Mouse (Mus musculus): Measurements from ENCODE around the gene Tsc1.

Tsc1 gene

DNA sequence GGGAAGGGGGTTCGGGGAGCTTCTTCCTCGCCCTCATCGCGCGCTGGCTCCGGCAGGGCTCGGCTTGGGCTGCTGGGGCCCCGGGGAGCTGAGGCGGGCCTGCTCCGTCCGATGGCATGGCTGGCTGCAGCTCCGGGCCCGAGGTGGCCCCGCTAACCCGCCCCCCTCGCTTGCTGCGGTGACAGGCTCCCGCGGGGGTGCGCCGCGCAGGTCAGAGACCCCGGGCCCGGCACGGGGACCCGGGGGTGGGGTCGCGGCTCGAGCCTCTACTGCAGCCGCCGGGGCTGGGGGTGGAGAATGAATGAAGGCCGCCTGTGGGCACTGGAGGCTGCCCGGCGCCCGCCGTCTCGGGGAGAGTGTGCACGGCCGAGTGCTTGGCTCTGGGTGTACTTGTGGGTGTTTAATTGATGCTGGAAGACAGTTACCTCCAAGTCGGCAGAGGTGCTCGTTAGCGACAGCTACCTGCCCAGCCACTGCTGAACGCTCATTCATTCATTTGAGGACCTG, 460 bp downstream of the Tsc1 start:
- in situ Hi-C loops (cut with MboI, MseI), result no loop called here

DNA sequence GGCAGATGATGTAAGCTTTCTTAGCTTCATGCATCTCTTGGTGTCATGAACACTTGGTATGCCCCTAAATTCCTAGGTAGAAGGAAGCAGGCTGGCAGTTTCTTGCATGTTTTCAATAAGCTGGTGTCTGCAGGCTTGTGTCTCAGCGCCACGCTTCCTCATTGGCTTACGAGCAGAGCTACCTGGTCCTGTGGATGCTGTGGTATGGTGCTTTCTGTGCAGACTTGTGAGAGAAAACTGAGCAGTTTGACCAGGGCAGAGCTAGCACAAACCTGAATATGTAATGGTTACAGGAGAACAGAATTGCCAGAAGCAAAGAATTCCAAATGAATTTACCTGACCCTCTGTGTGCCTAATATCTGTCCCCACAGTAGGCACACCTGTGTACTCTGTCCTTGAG, 2.1 kb downstream of the Tsc1 start:
- in situ Hi-C loops (cut with MboI, MseI), result no loop called here

DNA sequence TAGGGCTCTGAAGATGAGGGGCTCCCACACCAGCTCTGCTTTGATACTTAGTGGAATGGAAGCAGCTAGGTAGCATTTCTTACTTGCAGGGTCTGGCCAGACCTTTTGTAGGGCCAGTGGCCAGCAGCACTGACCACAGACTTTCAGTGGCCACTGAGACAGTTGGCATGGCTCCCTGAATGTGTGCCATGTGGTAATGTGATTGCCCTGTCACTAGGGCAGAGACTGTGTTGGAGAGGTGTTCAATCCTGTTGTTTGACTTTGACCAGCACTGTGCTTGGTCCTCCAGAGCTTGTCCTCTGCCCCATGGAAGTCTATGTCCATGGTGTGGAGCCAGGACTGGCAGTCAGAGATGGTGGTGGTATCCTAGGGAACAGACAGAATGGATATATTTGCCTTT, 9.5 kb downstream of the Tsc1 start:
- in situ Hi-C loops (cut with MboI, MseI), result no loop called here

DNA sequence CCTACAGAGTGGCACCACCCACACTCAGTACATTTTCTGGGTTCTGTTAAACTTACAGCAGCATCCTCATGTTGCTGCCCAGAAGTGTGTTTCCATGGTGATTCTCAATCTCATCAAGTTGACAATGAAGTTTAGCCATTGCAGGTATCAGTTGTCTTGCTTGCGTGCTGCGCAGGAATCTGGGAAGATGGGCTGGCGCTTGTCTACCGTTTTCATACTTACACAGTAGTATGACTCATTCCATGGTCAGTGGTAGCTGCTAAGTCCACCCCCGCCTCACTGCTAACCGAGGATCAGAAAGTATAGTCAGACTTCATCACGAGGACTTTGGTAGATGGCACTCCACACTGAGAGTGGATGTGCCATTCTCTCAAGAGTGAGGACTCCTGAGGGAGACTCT, 12.3 kb downstream of the Tsc1 start:
- in situ Hi-C loops (cut with MboI, MseI), result no loop called here

DNA sequence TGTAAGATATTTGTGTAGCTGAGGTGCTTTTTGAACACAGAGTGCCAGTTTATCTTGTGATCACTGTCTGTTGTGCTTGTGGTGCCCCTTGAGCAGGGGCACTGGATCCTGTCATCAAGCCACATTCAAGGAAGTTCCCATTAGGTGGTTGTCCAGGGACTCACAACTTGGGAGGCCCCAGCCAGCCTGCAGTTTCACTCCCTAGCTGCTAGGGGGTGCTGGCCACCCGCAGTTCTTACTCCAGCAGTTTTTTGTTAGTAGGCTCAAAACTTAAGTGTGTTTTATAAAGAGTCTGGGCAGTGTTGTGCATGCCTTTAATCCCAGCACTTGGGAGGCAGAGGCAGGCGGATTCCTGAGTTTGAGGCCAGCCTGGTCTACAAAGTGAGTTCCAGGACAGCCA, 13.3 kb downstream of the Tsc1 start:
- in situ Hi-C loops (cut with MboI, MseI), result no loop called here

DNA sequence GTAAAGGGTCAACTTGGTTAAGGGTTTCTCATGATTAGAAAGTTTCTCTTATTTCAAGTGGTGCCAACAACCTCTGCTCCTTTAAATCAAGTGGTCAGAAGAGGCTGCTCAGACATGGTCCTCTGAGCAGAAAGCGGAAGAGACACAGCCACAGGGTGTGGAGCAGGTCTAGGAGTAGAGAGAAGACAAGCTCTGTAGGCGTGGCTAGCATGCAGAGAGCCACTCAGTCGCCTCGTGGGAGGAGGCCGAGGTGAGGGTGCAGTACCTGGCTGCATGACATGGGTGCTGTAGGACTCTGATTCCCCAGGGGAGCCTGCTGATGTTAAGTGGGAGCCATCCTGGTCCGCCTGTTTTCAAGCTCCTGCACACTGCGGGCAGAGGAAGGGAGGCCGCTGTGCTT, 15.2 kb downstream of the Tsc1 start:
- in situ Hi-C loops (cut with MboI, MseI), result no loop called here

DNA sequence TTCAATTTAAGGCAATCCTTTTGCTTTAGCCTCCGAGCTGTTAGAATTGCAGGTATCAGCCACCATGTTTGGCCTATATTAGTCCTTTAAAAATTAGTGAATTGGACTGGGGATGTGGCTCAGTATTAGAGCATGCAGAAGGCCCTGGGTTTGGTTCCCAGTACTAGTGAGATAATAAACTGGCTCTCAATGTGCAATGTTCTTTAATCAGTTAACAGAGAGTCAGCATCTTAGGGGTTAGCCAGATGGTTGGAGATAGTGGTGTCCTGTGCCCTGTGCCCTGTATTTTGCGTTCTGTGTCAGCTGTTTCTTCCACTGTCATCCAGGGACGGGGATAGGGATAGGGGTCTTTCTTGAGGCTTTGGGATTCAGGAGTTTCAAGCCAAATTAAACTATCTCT, 21.9 kb downstream of the Tsc1 start:
- in situ Hi-C loops (cut with MboI, MseI), result no loop called here

DNA sequence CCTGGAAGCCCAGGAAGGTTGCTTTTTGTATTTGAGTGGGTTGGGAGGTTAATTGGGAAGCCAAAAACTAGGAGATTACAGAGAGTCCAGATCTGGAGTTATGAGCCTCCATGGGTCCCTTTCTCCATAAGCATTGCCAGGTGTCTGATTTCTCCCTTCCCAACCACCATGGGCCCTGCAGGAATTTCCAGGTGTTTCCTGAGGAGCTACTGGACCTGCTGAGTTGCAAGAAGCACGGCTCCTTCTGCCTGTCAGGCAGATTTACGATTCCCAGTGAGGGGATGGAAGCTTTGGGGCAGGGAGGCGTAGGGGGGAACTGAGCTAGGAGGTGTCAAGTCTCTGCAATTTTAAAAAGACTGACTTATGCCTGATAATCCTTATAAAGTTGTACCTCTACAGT, 24.8 kb downstream of the Tsc1 start:
- in situ Hi-C loops (cut with MboI, MseI), result no loop called here

DNA sequence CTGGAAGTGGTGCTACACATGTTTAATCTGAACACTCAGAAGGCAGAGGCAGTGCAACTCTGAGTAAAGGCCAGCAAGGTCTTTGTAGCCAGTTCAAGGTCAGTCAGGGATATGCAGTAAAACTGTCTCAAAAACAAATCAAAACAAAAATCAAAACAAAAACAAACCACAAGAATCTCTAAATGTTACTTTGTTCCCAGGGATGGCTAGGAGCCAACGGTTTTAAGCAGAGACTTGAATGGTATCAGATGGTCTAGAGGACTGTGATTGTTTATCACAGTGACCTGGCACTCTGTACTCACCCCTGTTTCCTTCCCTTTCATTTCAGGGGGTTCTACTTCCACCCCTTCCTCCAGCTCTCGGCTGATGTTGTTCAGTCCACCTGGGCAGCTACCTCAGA, 30.4 kb downstream of the Tsc1 start:
- in situ Hi-C loops (cut with MboI, MseI), result no loop called here

DNA sequence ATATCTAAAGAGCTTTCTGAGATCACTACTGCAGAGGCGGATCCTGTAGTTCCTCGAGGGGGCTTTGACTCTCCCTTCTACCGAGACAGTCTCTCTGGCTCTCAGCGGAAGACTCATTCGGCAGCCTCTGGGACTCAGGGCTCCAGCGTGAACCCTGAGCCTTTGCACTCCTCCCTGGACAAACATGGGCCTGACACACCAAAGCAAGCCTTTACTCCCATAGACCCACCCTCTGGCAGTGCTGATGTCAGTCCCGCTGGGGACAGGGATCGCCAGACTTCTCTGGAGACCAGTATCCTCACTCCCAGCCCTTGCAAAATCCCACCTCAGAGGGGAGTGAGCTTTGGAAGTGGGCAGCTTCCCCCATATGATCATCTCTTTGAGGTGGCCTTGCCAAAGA, 35.0 kb downstream of the Tsc1 start:
- in situ Hi-C loops (cut with MboI, MseI), result no loop called here

DNA sequence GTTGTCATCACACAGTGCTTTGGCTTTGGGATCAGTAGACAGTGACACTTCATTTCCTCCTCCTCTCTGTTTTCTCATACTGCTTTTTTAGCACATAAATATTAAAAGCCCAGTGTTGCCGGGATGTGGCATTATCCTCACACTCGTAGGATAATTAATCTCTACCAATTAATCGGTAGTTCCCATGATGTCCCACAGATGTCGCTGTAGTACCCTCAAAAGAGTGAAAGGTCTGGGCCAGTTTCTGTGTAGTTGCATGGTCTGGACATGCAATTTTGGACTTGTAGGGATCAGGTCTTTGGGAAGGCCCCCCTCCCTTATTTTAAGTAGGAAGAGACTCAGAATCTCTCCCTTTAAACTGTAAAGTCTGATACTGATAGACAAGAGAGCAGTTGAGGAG, 39.7 kb downstream of the Tsc1 start:
- in situ Hi-C loops (cut with MboI, MseI), result no loop called here

DNA sequence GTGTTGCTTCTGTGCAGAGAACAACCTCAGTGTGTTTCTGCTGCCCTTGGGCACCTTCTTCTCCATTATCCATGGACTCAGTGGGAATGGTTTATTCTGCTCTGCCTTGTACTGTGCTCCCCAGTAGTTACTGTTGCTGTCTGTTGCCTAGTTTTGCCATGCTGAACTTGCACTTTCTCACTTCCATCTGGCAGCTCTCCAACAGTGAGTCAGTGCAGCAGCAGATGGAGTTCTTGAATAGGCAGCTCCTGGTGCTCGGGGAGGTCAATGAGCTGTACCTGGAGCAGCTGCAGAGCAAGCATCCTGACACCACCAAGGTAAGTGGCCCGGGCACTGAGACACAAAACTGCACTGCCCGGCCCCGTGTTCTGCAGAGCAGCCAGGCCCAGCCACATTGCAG, 40.7 kb downstream of the Tsc1 start:
- in situ Hi-C loops (cut with MboI, MseI), result no loop called here

DNA sequence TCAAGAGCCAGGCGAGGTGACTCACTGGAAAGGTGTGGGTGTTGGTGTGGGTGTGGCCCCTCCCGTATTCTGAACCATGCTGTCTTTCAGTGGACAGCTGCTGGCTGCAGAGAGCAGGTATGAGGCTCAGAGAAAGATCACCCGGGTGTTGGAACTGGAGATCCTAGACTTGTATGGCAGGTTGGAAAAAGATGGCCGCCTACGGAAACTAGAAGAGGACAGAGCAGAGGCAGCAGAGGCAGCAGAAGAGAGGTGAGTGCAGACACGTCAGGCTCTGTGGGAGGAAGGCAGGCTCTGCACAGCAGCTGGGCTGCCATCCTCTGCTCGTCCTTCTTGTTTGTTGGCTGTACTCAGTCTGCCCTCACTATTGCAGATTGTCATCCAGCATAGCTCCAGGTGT, 44.9 kb downstream of the Tsc1 start:
- in situ Hi-C loops (cut with MboI, MseI), result no loop called here

DNA sequence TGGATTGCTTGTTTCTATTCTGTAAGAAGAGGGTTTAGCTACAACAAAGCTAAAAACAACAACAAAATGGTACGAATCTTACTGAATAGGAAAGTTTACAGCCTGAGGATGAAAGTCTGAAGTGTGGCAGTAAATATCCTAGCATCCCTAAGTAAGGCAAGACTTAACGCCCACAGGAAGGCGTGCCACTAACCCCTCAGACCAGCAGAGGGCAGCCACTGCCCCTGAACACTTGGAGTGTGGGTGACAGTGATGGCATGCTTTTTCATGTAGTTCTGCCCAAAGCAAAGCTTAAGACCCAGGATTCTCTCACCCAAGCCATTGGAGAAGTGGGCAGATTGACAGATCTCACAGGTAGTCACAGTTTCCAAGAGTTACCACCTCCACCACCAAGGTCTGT, 47.4 kb downstream of the Tsc1 start:
- in situ Hi-C loops (cut with MboI, MseI), result no loop called here

DNA sequence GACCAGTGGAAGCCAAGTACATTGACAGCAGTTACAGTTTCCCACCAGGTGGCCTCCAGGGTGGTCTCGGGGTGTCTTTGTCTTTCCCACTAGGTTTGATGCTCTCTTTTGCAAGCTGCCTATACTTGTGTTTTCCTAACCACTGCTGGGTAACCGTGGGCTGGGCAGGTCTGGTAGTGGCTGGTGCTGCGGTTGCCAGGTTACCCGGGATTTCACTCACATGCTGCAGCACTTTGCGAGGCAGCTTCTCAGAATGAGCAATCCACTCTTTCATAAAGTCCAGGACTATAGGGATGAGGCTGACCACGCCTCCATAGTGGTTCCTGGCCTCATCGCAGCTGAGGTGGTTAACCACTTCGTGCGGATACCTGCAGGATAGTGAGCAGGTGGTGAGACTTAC, 51.7 kb downstream of the Tsc1 start:
- in situ Hi-C loops (cut with MboI, MseI), result no loop called here

DNA sequence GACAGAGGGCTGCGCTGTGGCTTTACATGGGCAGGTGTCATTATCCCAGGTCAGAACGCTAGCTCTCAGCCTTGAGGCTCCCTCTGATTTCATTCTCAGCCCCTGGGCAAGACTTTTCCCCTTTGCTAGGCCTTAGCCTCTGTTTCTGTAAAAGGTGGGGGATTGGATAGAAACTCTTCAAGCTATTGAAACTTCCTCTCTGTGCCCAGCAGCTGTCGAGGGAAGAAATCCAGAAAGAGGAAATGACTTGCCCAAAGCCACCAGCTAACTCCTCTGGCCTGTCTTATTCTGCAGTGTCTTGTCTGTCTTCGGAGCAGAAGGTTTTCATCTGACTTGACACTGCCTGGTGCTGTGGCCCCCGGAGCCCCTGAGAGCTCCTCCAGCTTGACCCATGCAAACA, 57.5 kb downstream of the Tsc1 start:
- in situ Hi-C loops (cut with MboI, MseI), result no loop called here

DNA sequence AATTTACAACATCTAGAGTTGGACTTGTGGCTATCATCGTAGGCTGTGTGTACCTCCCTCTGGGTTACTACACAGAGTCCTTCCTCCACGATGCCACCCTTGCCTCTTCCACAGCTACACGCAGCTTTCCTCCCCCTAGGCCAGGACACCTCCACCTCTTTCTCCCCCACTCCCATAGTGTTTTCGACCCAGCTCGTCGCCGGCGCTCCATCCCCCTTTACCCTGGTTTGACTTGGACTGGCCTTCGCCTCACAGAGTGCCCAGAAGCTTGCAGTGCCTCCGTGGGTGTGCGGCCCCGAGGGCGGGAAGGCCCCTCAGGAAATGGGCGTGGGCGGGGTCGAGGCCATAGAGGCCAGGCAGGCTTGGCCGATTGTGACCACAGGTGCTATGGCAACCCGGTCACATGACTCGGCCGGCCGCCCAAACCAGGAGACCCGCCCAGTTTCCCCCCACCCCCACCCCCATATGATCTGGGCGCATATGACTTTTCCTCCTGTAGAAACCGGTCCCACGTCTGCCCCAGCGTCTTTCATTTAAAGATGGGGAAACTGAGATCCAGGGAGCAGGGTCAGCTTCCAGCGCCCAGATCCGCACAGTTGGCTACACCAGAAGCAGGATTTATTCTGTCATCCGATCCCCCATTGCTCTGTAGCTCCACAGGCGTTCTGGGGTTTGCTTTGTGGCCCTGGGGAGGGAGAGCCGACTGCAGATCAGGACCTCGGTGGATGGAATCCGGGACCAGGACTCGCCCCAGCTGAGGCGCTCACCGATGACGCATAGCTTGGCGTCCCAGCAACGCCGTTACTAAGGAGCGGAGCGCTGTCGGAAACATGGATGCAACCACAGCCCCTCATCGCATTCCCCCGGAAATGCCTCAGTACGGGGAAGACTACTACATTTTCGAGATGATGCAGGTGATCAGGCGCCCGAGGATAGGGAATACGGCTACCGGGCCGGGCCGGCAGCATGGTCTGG, 58.6 kb downstream of the Tsc1 start, which contains the start of the genes Spaca9 and Ak8:
Gene Spaca9 (minus strand): TSS at position 367 of the 975 bp plus-strand sequence.
Gene Ak8 (plus strand): TSS at position 804 of the 975 bp plus-strand sequence.
- in situ Hi-C loops (cut with MboI, MseI), result no loop called here

DNA sequence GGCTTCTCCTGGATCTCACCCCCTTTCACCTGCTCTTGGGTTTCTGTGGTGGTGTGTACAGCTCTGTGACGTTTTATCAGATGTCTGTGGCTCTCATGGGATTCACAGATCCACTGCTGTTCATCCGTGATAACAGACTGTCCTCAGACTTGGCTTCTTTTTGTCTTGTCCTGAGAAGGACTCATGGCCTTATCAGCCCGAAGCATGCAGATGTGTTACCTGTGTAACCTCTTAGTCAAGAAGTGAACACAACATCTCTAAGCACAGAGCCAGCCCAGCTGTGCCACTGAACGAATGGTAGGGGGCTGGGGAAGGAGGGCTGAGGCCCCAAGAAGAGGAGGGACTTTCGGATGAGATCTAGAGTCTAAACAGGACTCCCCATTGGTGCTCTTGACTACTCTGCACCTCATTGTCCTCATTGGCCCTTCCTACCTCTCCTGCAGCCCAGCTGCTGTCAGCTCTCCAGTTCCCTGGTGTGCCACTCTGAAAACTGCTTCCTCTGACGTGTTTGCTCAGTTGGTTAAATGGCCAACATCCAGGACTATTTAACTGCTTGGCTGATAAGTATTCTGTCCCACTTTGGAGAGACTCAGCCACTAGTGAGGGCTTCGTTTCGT, 60.7 kb downstream of the Tsc1 start:
- in situ Hi-C loops (cut with MboI, MseI), result no loop called here

DNA sequence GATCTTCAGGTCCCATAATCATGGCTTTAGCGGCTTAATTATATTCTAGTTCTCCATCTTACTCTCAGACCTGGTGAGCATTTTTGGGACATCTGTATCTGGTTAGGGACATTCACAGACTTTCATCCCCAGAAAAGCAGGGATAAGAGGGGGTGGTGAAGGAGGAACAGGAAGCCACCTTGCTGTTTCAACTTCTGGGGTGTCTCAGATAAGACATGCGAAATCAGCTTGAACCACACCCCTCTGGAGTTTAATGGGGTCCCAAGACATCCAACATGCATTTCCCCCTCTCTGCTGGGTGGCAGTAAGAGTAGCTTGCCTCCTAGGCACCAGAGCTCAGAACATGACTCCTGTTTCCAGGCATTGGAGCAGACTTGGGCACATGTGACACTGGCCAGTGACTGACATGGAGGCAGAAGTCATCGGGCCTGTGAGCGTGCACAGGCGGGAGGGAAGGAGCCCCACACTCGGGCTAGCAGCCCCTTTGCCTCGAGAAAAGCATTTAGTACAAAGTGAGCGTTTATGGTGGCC, 65.1 kb downstream of the Tsc1 start:
- in situ Hi-C loops (cut with MboI, MseI), result no loop called here

DNA sequence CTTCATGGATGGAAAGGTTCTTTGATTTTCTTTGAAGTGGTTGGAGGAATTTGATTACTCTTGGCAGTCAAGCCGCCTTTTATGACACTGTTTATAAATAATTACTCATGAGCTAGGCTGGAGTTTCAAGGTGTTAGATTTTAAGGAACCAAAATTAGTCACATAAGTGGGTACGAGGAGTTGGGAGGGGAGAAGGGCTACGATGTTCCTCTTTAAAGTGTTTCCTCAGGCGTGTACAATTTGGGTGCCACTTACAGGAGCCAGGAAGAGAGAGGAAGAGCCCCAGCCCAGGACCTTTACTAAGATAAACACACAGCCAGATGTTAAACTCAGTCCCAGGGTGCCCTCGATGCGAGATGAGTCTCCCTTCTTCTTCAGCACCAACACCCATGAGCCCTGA, 65.8 kb downstream of the Tsc1 start:
- in situ Hi-C loops (cut with MboI, MseI), result no loop called here

DNA sequence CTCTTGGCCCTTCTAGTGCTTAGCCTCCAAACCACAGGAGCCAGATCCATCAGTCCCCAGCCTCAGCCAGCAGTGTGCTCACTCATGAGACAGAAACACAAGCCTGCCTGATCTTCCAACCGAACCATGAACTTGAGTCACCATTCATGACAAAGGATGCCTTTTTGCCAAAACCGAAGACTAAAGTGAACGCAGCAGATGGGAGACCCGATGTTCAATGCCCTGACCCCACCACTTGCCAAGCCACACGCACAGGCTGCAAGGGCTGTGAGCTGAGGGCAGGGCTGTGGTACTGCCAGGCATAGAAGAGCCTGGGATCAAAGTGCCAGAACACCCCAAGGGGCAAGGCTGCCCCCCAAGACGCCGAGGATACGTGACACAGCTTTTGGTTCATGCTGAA, 72.0 kb downstream of the Tsc1 start:
- in situ Hi-C loops (cut with MboI, MseI), result no loop called here

DNA sequence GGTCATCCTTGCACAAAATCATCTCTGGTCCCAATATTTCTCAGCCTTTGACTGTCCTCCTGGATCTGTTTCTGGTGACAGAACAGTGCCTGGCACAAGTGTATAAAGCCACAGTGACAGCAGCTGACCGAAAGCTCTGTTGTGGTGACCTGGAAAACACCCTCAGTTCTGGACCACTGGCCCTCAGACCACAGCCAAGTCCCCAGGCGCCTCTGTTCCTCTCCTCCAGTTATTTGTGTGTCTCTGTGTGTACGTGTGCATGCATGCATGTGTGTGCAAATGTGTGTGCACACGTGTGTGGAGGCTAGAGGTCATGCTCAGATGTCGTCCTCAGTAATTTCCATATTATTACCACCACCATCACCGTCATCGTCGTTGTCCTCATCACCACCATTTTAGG, 81.4 kb downstream of the Tsc1 start:
- in situ Hi-C loops (cut with MboI, MseI), result no loop called here

DNA sequence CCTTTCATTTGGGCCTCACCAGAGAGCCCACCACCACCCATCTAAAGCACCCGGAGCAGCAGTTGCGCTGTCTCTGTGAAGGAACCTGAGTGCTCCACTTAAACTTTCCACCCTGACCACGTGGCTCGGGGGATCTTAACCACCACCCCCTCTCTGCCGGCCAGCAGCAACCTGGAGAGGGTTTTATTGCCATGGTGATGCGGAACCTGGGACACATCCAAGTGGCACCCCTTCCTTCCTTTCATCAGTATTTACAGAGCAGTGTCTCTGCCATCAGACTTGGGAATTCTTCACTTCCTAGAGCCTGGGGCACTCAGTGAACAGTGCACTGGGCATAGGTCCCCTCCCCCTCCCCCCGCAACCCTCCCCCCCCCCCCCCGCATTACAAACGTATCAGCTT, 82.9 kb downstream of the Tsc1 start:
- in situ Hi-C loops (cut with MboI, MseI), result no loop called here
